Mouse (Mus musculus) bone marrow macrophage, adult 2 months (primary cell): ENCODE data around the gene Fzd10. TPM values are rescaled to one million over a fixed set of nuclear protein-coding genes. Genes with fewer than 3 reads are reported as not detected.

Experiments
- H3K27ac ChIP-seq: 2 replicates; pipeline ENCODE4 v1.5.1; 2012; ENCODE audit warnings: low read depth, low read length; ENCODE audit not compliant: insufficient read depth
- H3K4me1 ChIP-seq: 2 replicates; pipeline ENCODE4 v1.6.1; 2012; ENCODE audit warnings: low read length; ENCODE audit not compliant: control insufficient read depth, insufficient read depth
- H3K4me3 ChIP-seq: 2 replicates; pipeline ENCODE4 v1.5.1; 2012; ENCODE audit warnings: mild to moderate bottlenecking, low read length, moderate library complexity; ENCODE audit not compliant: insufficient read depth
- CTCF ChIP-seq: IDR thresholded peaks from 2 replicates; pipeline ENCODE4 v1.5.1; 2012; ENCODE audit warnings: low read depth, mild to moderate bottlenecking, low read length, moderate library complexity
- POLR2A ChIP-seq: IDR thresholded peaks from 2 replicates; pipeline ENCODE4 v1.6.1; 2012; ENCODE audit warnings: mild to moderate bottlenecking, low read depth, low read length, borderline replicate concordance
- polyA plus RNA-seq: library from polyadenylated mRNA; stranded (reverse); fragments of >200 nt; gene quantifications from 2 replicates; pipeline ENCODE4 v1.2.4, GENCODE M21; 2012; ENCODE audit not compliant: missing spikeins, insufficient read depth, insufficient read length

Fzd10 gene
- polyA plus RNA-seq, 1 experiment, result not detected

- Histone ChIP-seq H3K27ac (no peak overlapping the region), H3K4me3 (no peak overlapping the region)
- TF ChIP-seq POLR2A (no peak), CTCF (no peak)
Observed at GRCm38 (mm10) chr5:128599365-128600071, 1.1 kb upstream of the Fzd10 start.

DNA sequence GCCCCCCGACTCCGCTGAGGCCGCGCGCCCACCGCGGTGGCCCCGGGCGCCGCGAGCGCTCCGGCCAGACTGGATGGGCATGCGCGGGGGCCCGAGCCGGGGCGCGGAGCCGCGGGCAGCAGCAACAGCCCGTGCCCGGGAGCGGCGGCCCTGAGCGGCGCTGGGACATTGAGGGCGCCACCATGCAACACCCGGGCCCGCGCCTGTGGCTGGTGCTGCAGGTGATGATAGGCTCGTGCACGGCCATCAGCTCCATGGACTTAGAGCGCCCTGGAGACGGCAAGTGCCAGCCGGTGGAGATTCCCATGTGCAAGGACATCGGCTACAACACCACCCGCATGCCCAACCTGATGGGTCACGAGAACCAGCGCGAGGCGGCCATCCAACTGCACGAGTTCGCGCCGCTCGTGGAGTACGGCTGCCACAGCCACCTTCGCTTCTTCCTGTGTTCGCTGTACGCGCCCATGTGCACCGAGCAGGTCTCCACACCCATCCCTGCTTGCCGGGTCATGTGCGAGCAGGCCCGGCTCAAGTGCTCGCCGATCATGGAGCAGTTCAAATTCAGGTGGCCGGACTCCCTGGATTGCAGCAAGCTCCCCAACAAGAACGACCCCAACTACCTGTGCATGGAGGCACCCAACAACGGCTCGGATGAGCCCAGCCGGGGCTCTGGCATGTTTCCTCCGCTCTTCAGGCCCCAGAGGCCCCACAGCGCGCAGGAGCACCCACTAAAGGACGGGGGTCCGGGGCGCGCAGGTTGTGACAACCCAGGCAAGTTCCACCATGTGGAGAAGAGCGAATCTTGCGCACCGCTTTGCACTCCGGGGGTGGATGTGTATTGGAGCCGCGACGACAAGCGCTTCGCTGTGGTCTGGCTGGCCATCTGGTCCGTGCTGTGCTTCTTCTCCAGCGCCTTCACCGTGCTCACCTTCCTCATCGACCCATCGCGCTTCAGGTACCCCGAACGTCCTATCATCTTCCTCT is 684 bp downstream of the Fzd10 start:
- Histone ChIP-seq H3K4me1 (no peaks in the 10 kb centered on the region), H3K4me3 (no peak overlapping the region), H3K27ac (no peak overlapping the region)
- TF ChIP-seq CTCF, result no peak
- TF ChIP-seq POLR2A, result no peak

More at GRCm38 (mm10) chr5:128599365-128600071, 1.1 kb upstream of the Fzd10 start:
- H3K4me1 ChIP-seq, result no peaks in the 10 kb centered on the region

- no peaks in the 10 kb centered on the region for H3K4me1 ChIP-seq
- no peak overlapping the region for H3K4me3 ChIP-seq
- no peak overlapping the region for H3K27ac ChIP-seq
- no peak for TF ChIP-seq CTCF
- no peak for TF ChIP-seq POLR2A
Observed at GRCm38 (mm10) chr5:128603693-128604092, 3.0 kb downstream of the Fzd10 start.

GRCm38 (mm10) chr5:128606596-128606995 is 6.0 kb downstream of the Fzd10 start:
- no peak overlapping the region for H3K4me3 ChIP-seq
- no peak overlapping the region for H3K27ac ChIP-seq
- no peak for TF ChIP-seq POLR2A
- no peak for TF ChIP-seq CTCF
- H3K4me1 ChIP-seq, result no peaks in the 10 kb centered on the region

DNA sequence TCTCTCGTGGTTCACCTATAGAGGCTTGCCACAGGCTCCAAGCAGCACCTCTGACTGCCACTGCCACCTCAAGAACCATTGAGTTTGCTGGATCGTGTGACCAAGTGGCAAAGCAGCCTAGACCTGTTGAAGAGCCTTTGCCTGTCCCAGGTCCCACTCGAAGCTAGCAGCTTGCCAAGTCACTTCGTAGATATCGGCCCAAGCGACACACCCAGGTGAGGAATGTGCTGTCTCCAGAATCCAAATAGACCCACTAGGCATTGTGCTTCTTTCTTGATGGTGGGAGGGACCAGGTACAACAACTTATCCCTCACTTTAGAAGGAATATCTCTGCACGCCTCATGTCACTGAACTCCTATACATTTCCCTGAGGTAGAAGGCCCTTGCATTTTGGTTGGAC is 8.4 kb downstream of the Fzd10 start:
- H3K4me1 ChIP-seq, result no peaks in the 10 kb centered on the region

GRCm38 (mm10) chr5:128617621-128618020 is 17.0 kb downstream of the Fzd10 start:
- H3K4me3 ChIP-seq, result no peak overlapping the region
- no peak overlapping the region for H3K27ac ChIP-seq
- TF ChIP-seq CTCF (no peak), POLR2A (no peak)
- no peaks in the 10 kb centered on the region for H3K4me1 ChIP-seq

More for the DNA sequence above, 8.4 kb downstream of the Fzd10 start:
- H3K27ac ChIP-seq, result no peak overlapping the region
- no peak overlapping the region for H3K4me3 ChIP-seq
- TF ChIP-seq POLR2A (no peak), CTCF (no peak)

GRCm38 (mm10) chr5:128619987-128620386 is 19.3 kb downstream of the Fzd10 start:
- H3K4me1 ChIP-seq, result no peaks in the 10 kb centered on the region
- TF ChIP-seq CTCF (no peak), POLR2A (no peak)
- H3K27ac ChIP-seq, result no peak overlapping the region
- H3K4me3 ChIP-seq, result no peak overlapping the region

GRCm38 (mm10) chr5:128620408-128620807 is 19.8 kb downstream of the Fzd10 start:
- Histone ChIP-seq H3K4me1 (no peaks in the 10 kb centered on the region), H3K4me3 (no peak overlapping the region), H3K27ac (no peak overlapping the region)
- TF ChIP-seq POLR2A, result no peak
- no peak for TF ChIP-seq CTCF

DNA sequence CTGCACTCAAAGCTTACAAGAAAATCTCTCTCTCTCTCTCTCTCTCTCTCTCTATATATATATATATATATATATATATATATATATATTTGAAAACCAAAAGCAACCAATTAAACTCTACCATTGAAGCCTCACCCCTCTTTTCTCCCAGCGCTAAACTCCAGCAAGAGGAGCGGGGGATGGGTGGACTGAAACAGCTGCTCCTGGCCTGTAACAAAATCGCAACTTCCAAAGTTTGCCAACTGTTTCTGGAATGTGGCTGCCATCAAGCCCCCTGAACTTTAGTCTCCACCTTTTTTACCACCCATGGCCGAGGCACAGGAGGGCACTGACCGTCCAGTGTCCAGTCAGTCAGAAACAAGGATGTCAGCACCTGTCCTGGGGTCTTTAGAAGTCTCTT is 27.1 kb downstream of the Fzd10 start:
- Histone ChIP-seq H3K4me3 (no peak overlapping the region), H3K4me1 (no peaks in the 10 kb centered on the region), H3K27ac (no peak overlapping the region)
- TF ChIP-seq CTCF (no peak), POLR2A (no peak)

DNA sequence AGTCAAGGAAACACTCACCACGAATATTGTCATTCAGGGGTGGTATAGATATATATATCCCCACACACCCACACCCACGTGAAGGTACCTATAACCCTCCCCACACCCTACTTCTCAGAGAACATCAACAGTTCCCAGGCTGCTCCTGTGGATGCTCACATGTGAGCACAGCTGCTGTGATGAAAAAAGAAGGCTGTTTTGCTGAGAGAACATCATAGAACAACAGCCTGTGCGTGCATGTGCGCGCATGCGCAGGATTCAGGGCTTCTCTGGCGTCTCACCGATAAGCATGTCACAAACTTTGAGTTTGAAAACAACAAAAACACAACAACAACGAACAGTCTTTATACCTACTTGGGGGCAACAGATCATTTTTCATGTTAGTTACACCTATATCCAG is 36.0 kb downstream of the Fzd10 start:
- Histone ChIP-seq H3K4me3 (no peak overlapping the region), H3K27ac (no peak overlapping the region), H3K4me1 (no peaks in the 10 kb centered on the region)
- TF ChIP-seq POLR2A (no peak), CTCF (no peak)
